Mouse (Mus musculus): ENCODE data around the gene Zc3h13.

Gene Zc3h13

GRCm38 (mm10) chr14:75284193-75284915 is at the start of gene Zc3h13:
Gene Zc3h13 (plus strand): TSS chr14:75284373.
- peak; percentile 98 for DNase-seq

- no peak for DNase-seq
Measured at GRCm38 (mm10) chr14:75235552-75235951, 48.6 kb upstream of the Zc3h13 start.

- no peak for DNase-seq
Measured at GRCm38 (mm10) chr14:75235955-75236635, 48.1 kb upstream of the Zc3h13 start.

GRCm38 (mm10) chr14:75236636-75237003 is 47.6 kb upstream of the Zc3h13 start:
- DNase-seq: no peak

GRCm38 (mm10) chr14:75237096-75237495 is 47.1 kb upstream of the Zc3h13 start:
- DNase-seq: no peak

GRCm38 (mm10) chr14:75238054-75238692 is 46.0 kb upstream of the Zc3h13 start:
- no peak for DNase-seq

GRCm38 (mm10) chr14:75242087-75242486 is 42.1 kb upstream of the Zc3h13 start, which contains the start of gene Cpb2:
Gene Cpb2 (plus strand): TSS chr14:75242287.
- DNase-seq: no peak

- DNase-seq: no peak
Measured at GRCm38 (mm10) chr14:75246024-75247000, 37.9 kb upstream of the Zc3h13 start.

- no peak for DNase-seq
Measured at GRCm38 (mm10) chr14:75250432-75250831, 33.7 kb upstream of the Zc3h13 start.

GRCm38 (mm10) chr14:75256521-75256920 is 27.7 kb upstream of the Zc3h13 start:
- peak; percentile 6 for DNase-seq

GRCm38 (mm10) chr14:75269531-75269930 is 14.6 kb upstream of the Zc3h13 start:
- DNase-seq: no peak

GRCm38 (mm10) chr14:75279716-75280115 is 4.5 kb upstream of the Zc3h13 start:
- DNase-seq: no peak

- peak; percentile 13 for DNase-seq
Measured at GRCm38 (mm10) chr14:75280406-75280805, 3.8 kb upstream of the Zc3h13 start.

- DNase-seq: no peak
Measured at GRCm38 (mm10) chr14:75283609-75284192, 472 bp upstream of the Zc3h13 start.

GRCm38 (mm10) chr14:75301081-75301480 is 16.9 kb downstream of the Zc3h13 start:
- DNase-seq: peak; percentile 1

- DNase-seq: no peak
Measured at GRCm38 (mm10) chr14:75303807-75304206, 19.6 kb downstream of the Zc3h13 start.

GRCm38 (mm10) chr14:75307855-75308254 is 23.7 kb downstream of the Zc3h13 start:
- no peak for DNase-seq

GRCm38 (mm10) chr14:75309336-75309992 is 25.3 kb downstream of the Zc3h13 start:
- no peak for DNase-seq

- DNase-seq: no peak
Measured at GRCm38 (mm10) chr14:75314484-75314883, 30.3 kb downstream of the Zc3h13 start.

- DNase-seq: no peak
Measured at GRCm38 (mm10) chr14:75318736-75319135, 34.6 kb downstream of the Zc3h13 start.

GRCm38 (mm10) chr14:75320269-75320668 is 36.1 kb downstream of the Zc3h13 start:
- DNase-seq: no peak

GRCm38 (mm10) chr14:75323354-75323753 is 39.2 kb downstream of the Zc3h13 start:
- no peak for DNase-seq

Data from lung, postnatal 14 days (tissue).